Mouse (Mus musculus): ENCODE measurements around the gene 2310039H08Rik. TPM values are rescaled to one million over a fixed set of nuclear protein-coding genes. Genes with fewer than 3 reads are reported as not detected.
"Not testable (repeated sequence)": the region's sequence is repeated elsewhere in the genome, so short reads cannot be mapped to it uniquely, and the experiment has no call there.

Gene 2310039H08Rik
- total and polyA plus RNA-seq, 2 experiments from 2014 or later, result 39.2 to 59.2 TPM

DNA sequence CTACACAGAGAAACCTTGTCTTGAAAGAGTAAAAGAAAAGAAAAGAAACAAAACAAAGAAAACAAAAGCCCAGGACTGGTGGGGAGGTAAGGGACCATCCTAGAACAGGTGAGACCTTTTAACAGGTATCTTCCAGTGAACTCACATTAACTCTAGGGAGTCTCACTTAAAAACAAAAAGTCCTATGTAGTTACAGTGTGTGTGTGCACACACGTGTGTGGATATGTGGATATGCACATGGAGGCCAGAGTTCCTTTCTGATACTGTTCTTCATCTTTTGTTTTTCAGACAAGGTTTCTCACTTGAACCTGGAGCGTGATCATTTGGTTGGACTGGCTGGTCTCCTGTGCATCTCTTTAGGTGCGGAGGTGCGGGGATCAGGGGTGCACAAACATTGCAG, 21.9 kb upstream of the 2310039H08Rik start:
- WGBS, result 91% methylated on average over 4 of the region's 4 CpGs
- Histone ChIP-seq H3K36me3 (ENCODE audit: insufficient read depth, low read length) (0 out of 2 replicates have a peak, but pooled peaks cover 1% of the 10 kb centered on the region), H3K9ac (replicated peaks; ENCODE audit: low read length, poor library complexity, severe bottlenecking) (peak overlapping the region; percentile 60; the same call in 1 of the 2 replicates), H3K27me3 (ENCODE audit: insufficient read depth, low read length) (no peaks in the 10 kb centered on the region), H3K27ac (ENCODE audit: low read depth, low read length) (peak overlapping the region; percentile 85; the same call in 1 of the 2 replicates), H3K4me2 (ENCODE audit: low read depth, low read length, poor library complexity, severe bottlenecking) (peak overlapping the region; percentile 59), H3K9me3 (ENCODE audit: low read length) (no peaks in the 10 kb centered on the region), H3K4me3 (ENCODE audit: low read depth, low read length) (peak overlapping the region; percentile 47), H3K4me1 (ENCODE audit: insufficient read depth, low read length) (peaks cover 4% of the 10 kb centered on the region; the same call in 1 of the 2 replicates)
- no peak for TF ChIP-seq CTCF (IDR thresholded peaks at IDR 0.05)
- ATAC-seq (ENCODE audit: low FRiP score), result no peak
- no peak for DNase-seq (ENCODE audit: low spot score)

- no peak for TF ChIP-seq CTCF (IDR thresholded peaks at IDR 0.05)
- H3K27me3 ChIP-seq (ENCODE audit: insufficient read depth, low read length), result no peaks in the 10 kb centered on the region; the same call in 1 of the 2 replicates
- peak; percentile 50 for DNase-seq (ENCODE audit: low spot score)
Observed at GRCm38 (mm10) chr17:46751056-46751793, 21.2 kb upstream of the 2310039H08Rik start.

DNA sequence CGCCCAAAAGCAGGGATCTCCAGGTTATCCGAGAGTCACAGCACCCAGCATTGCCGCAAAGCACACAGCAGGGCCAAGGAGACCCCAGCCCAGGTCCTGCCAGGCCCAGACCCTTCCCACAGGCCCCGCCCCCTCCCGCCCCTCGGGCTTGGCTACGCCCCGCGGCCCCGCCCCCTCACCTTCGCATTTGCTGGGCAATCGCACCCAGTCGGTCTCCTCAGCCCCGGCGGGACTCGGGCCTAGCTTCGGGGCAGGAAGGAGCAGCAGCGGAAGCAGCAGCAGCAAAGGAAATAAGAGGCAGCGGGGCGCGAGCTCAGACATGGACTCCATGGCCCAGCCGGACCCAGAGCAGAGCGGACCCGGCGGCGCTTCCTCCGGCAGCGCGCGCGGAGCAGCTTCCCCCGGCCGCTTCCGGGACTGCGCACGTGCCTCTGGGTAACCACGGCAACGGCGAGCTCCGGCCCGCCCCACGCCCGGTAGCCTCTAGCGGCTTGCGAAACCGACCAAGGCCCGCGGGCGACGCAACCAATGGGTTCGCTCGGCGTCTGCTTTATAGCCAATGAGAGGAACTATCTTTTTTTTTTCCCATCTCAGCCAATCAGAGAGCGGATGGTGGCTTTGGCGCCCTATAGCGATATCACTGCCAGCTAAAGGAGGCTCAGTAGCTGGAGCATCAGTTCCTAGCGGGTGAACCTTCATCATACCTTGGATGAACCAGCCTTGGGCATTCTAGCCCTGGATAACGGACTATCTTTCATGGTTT, 20.5 kb upstream of the 2310039H08Rik start, which contains the start of gene Cnpy3:
Gene Cnpy3, minus strand, starts transcription at position 421 of the 763 bp plus-strand sequence.
- Histone ChIP-seq H3K4me2 (ENCODE audit: low read depth, low read length, poor library complexity, severe bottlenecking) (peak within 1 kb of the TSS; percentile 59), H3K27me3 (ENCODE audit: insufficient read depth, low read length) (no peaks in the 10 kb centered on the region; the same call in 1 of the 2 replicates), H3K36me3 (ENCODE audit: insufficient read depth, low read length) (no peaks in the 10 kb centered on the region), H3K4me1 (ENCODE audit: insufficient read depth, low read length) (peaks cover 4% of the 10 kb centered on the region; the same call in 1 of the 2 replicates), H3K9me3 (ENCODE audit: low read length) (no peaks in the 10 kb centered on the region), H3K27ac (ENCODE audit: low read depth, low read length) (peak within 1 kb of the TSS; percentile 85), H3K4me3 (ENCODE audit: low read depth, low read length) (peak within 1 kb of the TSS; percentile 47), H3K9ac (replicated peaks; ENCODE audit: low read length, poor library complexity, severe bottlenecking) (peak within 1 kb of the TSS; percentile 60)
- ATAC-seq (ENCODE audit: low FRiP score) (peak; percentile 98), DNase-seq (ENCODE audit: low spot score) (peak; percentile 99)
- WGBS, result under 1% methylated on average over 58 of the region's 58 CpGs
- TF ChIP-seq CTCF (IDR thresholded peaks at IDR 0.05), result no peak

More at GRCm38 (mm10) chr17:46751056-46751793, 21.2 kb upstream of the 2310039H08Rik start:
- Histone ChIP-seq H3K4me2 (ENCODE audit: low read depth, low read length, poor library complexity, severe bottlenecking) (peak overlapping the region; percentile 59), H3K4me1 (ENCODE audit: insufficient read depth, low read length) (peaks cover 4% of the 10 kb centered on the region; the same call in 1 of the 2 replicates), H3K9ac (replicated peaks; ENCODE audit: low read length, poor library complexity, severe bottlenecking) (peak overlapping the region; percentile 60), H3K27ac (ENCODE audit: low read depth, low read length) (peak overlapping the region; percentile 85), H3K36me3 (ENCODE audit: insufficient read depth, low read length) (no peaks in the 10 kb centered on the region), H3K9me3 (ENCODE audit: low read length) (no peaks in the 10 kb centered on the region), H3K4me3 (ENCODE audit: low read depth, low read length) (peak overlapping the region; percentile 47)
- ATAC-seq (ENCODE audit: low FRiP score), result no peak; the same call in 1 of the 2 replicates
- 23% methylated on average over 16 of the region's 16 CpGs for WGBS

DNA sequence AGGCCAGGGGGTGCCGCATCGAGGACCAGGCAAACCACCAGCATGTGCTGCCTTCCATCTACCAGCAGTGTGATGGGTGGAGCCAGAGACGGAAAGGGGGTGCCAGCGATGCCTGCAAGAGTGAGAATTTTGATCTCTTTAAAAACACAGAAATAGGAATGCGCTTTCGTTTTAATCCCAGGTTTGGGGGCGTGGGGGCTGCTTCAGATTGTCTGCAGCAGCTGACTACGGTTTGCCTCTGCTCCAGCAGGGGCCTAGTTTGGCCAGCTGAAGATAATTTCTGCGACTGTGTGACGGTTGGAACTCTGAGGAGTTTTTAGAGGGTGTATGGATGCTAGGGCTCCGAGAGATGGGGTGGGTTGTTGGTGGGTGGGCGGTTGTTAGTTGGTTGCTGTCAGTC, 13.7 kb upstream of the 2310039H08Rik start:
- no peak overlapping the region for H3K4me2 ChIP-seq (ENCODE audit: low read depth, low read length, poor library complexity, severe bottlenecking)
- no peaks in the 10 kb centered on the region for H3K9me3 ChIP-seq (ENCODE audit: low read length)
- H3K9ac ChIP-seq (replicated peaks; ENCODE audit: low read length, poor library complexity, severe bottlenecking), result no peak overlapping the region
- DNase-seq (ENCODE audit: low spot score) (no peak), ATAC-seq (ENCODE audit: low FRiP score) (no peak)
- H3K36me3 ChIP-seq (ENCODE audit: insufficient read depth, low read length), result no peaks in the 10 kb centered on the region
- H3K27me3 ChIP-seq (ENCODE audit: insufficient read depth, low read length), result no peaks in the 10 kb centered on the region; the same call in 1 of the 2 replicates
- H3K4me1 ChIP-seq (ENCODE audit: insufficient read depth, low read length), result no peaks in the 10 kb centered on the region
- 80% methylated on average over 12 of the region's 12 CpGs for WGBS
- TF ChIP-seq CTCF (IDR thresholded peaks at IDR 0.05), result no peak
- no peak overlapping the region for H3K4me3 ChIP-seq (ENCODE audit: low read depth, low read length)
- no peak overlapping the region for H3K27ac ChIP-seq (ENCODE audit: low read depth, low read length)

- ATAC-seq (ENCODE audit: low FRiP score), result no peak
- 54% methylated on average over 2 of the region's 2 CpGs for WGBS
- TF ChIP-seq CTCF (IDR thresholded peaks at IDR 0.05), result no peak
- no peaks in the 10 kb centered on the region for H3K4me1 ChIP-seq (ENCODE audit: insufficient read depth, low read length)
- H3K27ac ChIP-seq (ENCODE audit: low read depth, low read length), result no peak within 1 kb of the TSS
- no peaks in the 10 kb centered on the region for H3K9me3 ChIP-seq (ENCODE audit: low read length)
- no peak within 1 kb of the TSS for H3K4me2 ChIP-seq (ENCODE audit: low read depth, low read length, poor library complexity, severe bottlenecking)
- no peak within 1 kb of the TSS for H3K9ac ChIP-seq (replicated peaks; ENCODE audit: low read length, poor library complexity, severe bottlenecking)
- no peak for DNase-seq (ENCODE audit: low spot score)
- no peaks in the 10 kb centered on the region for H3K27me3 ChIP-seq (ENCODE audit: insufficient read depth, low read length)
- H3K36me3 ChIP-seq (ENCODE audit: insufficient read depth, low read length), result no peaks in the 10 kb centered on the region
- H3K4me3 ChIP-seq (ENCODE audit: low read depth, low read length), result no peak within 1 kb of the TSS
Observed at GRCm38 (mm10) chr17:46763544-46763943, 8.9 kb upstream of the 2310039H08Rik start, which contains the start of gene Ptcra. Gene Ptcra, minus strand, starts transcription at chr17:46763712.

- not testable (repeated sequence) for H3K4me3 ChIP-seq (ENCODE audit: low read depth, low read length); ATAC-seq (ENCODE audit: low FRiP score); H3K9ac ChIP-seq (replicated peaks; ENCODE audit: low read length, poor library complexity, severe bottlenecking); H3K36me3 ChIP-seq (ENCODE audit: insufficient read depth, low read length); H3K4me2 ChIP-seq (ENCODE audit: low read depth, low read length, poor library complexity, severe bottlenecking); H3K27me3 ChIP-seq (ENCODE audit: insufficient read depth, low read length); H3K9me3 ChIP-seq (ENCODE audit: low read length); H3K4me1 ChIP-seq (ENCODE audit: insufficient read depth, low read length); H3K27ac ChIP-seq (ENCODE audit: low read depth, low read length); DNase-seq (ENCODE audit: low spot score)
- WGBS, result 69% methylated on average over 8 of the region's 9 CpGs
Observed at GRCm38 (mm10) chr17:46764916-46765315, 7.5 kb upstream of the 2310039H08Rik start.
